Mouse (Mus musculus) gastrocnemius, postnatal 25 days (tissue): ENCODE results near the gene Aff4. TPM values are rescaled to one million over a fixed set of nuclear protein-coding genes. Genes with fewer than 3 reads are reported as not detected.
A peak's percentile ranks its signal among the peaks of the same experiment; 100 is the strongest.

ENCODE experiments used
- DNase-seq: peaks from one replicate; pipeline ENCODE4 v3.0.0; 2022
- total RNA-seq, 2 experiments: library from RNA; stranded (reverse); gene quantifications; 1 replicate in 1 of 2; 2 replicates in 1 of 2; pipeline ENCODE4 v1.2.3; 2021

Gene Aff4
- total RNA-seq, 2 experiments from 2014 or later: 76.4 to 89.1 TPM

- DNase-seq: no peak
These were observed 78.1 kb downstream of the Aff4 start for GRCm38 (mm10) chr11:53428716-53429057.

GRCm38 (mm10) chr11:53429182-53429581 is 78.5 kb downstream of the Aff4 start:
- no peak for DNase-seq

- DNase-seq: no peak
These were observed 79.7 kb downstream of the Aff4 start for GRCm38 (mm10) chr11:53430300-53430669.

GRCm38 (mm10) chr11:53430670-53431346 is 80.2 kb downstream of the Aff4 start, which contains the start of the genes Uqcrq and Gdf9:
TSS of gene Uqcrq (minus strand) at chr11:53430831.
TSS of gene Gdf9 (plus strand) at chr11:53431023.
- peak; percentile 98 for DNase-seq

- DNase-seq: peak; percentile 24
These were observed 80.9 kb downstream of the Aff4 start for GRCm38 (mm10) chr11:53431347-53432056.

- no peak for DNase-seq
These were observed 82.4 kb downstream of the Aff4 start for GRCm38 (mm10) chr11:53433057-53433456.

GRCm38 (mm10) chr11:53435504-53435903 is 84.9 kb downstream of the Aff4 start:
- no peak for DNase-seq

- no peak for DNase-seq
These were observed 85.7 kb downstream of the Aff4 start for GRCm38 (mm10) chr11:53436338-53436737.

GRCm38 (mm10) chr11:53441921-53442320 is 91.3 kb downstream of the Aff4 start:
- no peak for DNase-seq

GRCm38 (mm10) chr11:53443861-53444260 is 93.2 kb downstream of the Aff4 start:
- DNase-seq: no peak

GRCm38 (mm10) chr11:53445562-53445961 is 94.9 kb downstream of the Aff4 start:
- DNase-seq: no peak

- no peak for DNase-seq
These were observed 95.5 kb downstream of the Aff4 start for GRCm38 (mm10) chr11:53446183-53446582.

- no peak for DNase-seq
These were observed 97.4 kb downstream of the Aff4 start for GRCm38 (mm10) chr11:53447996-53448395.

- peak; percentile 51 for DNase-seq
These were observed 97.9 kb downstream of the Aff4 start for GRCm38 (mm10) chr11:53448529-53448928.

- no peak for DNase-seq
These were observed 99.6 kb downstream of the Aff4 start for GRCm38 (mm10) chr11:53450070-53450705.

GRCm38 (mm10) chr11:53451361-53451760 is 100.7 kb downstream of the Aff4 start:
- no peak for DNase-seq

- no peak for DNase-seq
These were observed 101.8 kb downstream of the Aff4 start for GRCm38 (mm10) chr11:53452396-53452795.

- DNase-seq: no peak
These were observed 102.4 kb downstream of the Aff4 start for GRCm38 (mm10) chr11:53453031-53453430.

- DNase-seq: peak; percentile 39
These were observed 106.1 kb downstream of the Aff4 start, which contains the start of the genes Gm10447 and Shroom1 for GRCm38 (mm10) chr11:53456474-53457371. TSS of gene Gm10447 (minus strand) at chr11:53457110. TSS of gene Shroom1 (plus strand) at chr11:53457205.

GRCm38 (mm10) chr11:53457372-53457954 is 106.8 kb downstream of the Aff4 start:
- DNase-seq: no peak

GRCm38 (mm10) chr11:53458996-53459395 is 108.4 kb downstream of the Aff4 start:
- DNase-seq: no peak

- DNase-seq: no peak
These were observed 109.6 kb downstream of the Aff4 start for GRCm38 (mm10) chr11:53460192-53460591.
